Mouse (Mus musculus) midbrain, embryonic 16.5 days (tissue): Measurements from ENCODE around the gene Sema4d. TPM values are rescaled to one million over a fixed set of nuclear protein-coding genes. Genes with fewer than 3 reads are reported as not detected.

ENCODE experiments used
- ATAC-seq: fragments of 200-750 bp; cut with Nextera tagmentation; 2 replicates; pipeline ENCODE4 v1.8.0; 2017; ENCODE audit warnings: moderate TSS enrichment
- H3K27ac ChIP-seq: fragments of 300-500 bp; sonication (generic); 2 replicates; pipeline ENCODE4 v1.5.1; 2014; ENCODE audit warnings: mild to moderate bottlenecking, low read length, mixed read lengths
- H3K27me3 ChIP-seq: fragments of 300-500 bp; sonication (generic); 2 replicates; pipeline ENCODE4 v1.6.1; 2014; ENCODE audit warnings: low read depth, low read length, mixed read lengths; ENCODE audit not compliant: control insufficient read depth, insufficient read depth
- H3K36me3 ChIP-seq: fragments of 300-500 bp; sonication (generic); 2 replicates; pipeline ENCODE4 v1.6.1; 2014; ENCODE audit warnings: mild to moderate bottlenecking, low read length, moderate library complexity, mixed read lengths; ENCODE audit not compliant: control insufficient read depth, insufficient read depth
- H3K4me1 ChIP-seq: fragments of 300-500 bp; sonication (generic); 2 replicates; pipeline ENCODE4 v1.6.1; 2014; ENCODE audit warnings: mild to moderate bottlenecking, low read length, mixed read lengths; ENCODE audit not compliant: control insufficient read depth, insufficient read depth
- H3K4me2 ChIP-seq: fragments of 300-500 bp; sonication (generic); 2 replicates; pipeline ENCODE4 v1.6.1; 2014; ENCODE audit warnings: mild to moderate bottlenecking, low read length, mixed read lengths
- H3K4me3 ChIP-seq: fragments of 300-500 bp; sonication (generic); 2 replicates; pipeline ENCODE4 v1.5.1; 2014; ENCODE audit warnings: low read depth, mild to moderate bottlenecking, low read length, moderate library complexity, mixed read lengths
- H3K9ac ChIP-seq: fragments of 300-500 bp; sonication (generic); 2 replicates; pipeline ENCODE4 v1.6.1; 2014; ENCODE audit warnings: low read depth, low read length, mixed read lengths
- H3K9me3 ChIP-seq: fragments of 300-500 bp; sonication (generic); replicated peaks from 2 replicates; pipeline ENCODE4 v1.6.1; 2014; ENCODE audit warnings: mild to moderate bottlenecking, low read length, mixed read lengths; ENCODE audit not compliant: control insufficient read depth, poor library complexity, severe bottlenecking
- WGBS: fragments of 180-500 bp; shearing (Covaris S2); extraction: QIAGEN DNeasy Blood & Tissue Kit; methylation state at CpG from one replicate; pipeline ENCODE4 v1.1.7; 2014; 5-methylcytosine and 5-hydroxymethylcytosine counted together
- polyA plus RNA-seq: library from polyadenylated mRNA; unstranded; fragments of >200 nt; fragmentation: Nextera tagmentation; extraction: Ambion mirVana; gene quantifications from 2 replicates; pipeline ENCODE4 v1.2.1, GENCODE M21; 2015

Gene Sema4d
- polyA plus RNA-seq, 1 experiment from 2014 or later, result 16.7 TPM

- no peak overlapping the region for H3K4me3 ChIP-seq
- no peaks in the 10 kb centered on the region for H3K9me3 ChIP-seq
- H3K4me1 ChIP-seq, result peaks cover 13% of the 10 kb centered on the region
- H3K36me3 ChIP-seq, result peaks cover 18% of the 10 kb centered on the region
- WGBS, result 94% methylated on average over 9 of the region's 9 CpGs
- H3K9ac ChIP-seq, result no peak overlapping the region
- no peak overlapping the region for H3K27ac ChIP-seq
- no peak overlapping the region for H3K4me2 ChIP-seq
- ATAC-seq, result no peak
- no peaks in the 10 kb centered on the region for H3K27me3 ChIP-seq
Observed at GRCm38 (mm10) chr13:51653961-51654360, 139.6 kb downstream of the Sema4d start.

GRCm38 (mm10) chr13:51653159-51653558 lies 140.4 kb downstream of the Sema4d start:
- ATAC-seq, result no peak
- peaks cover 16% of the 10 kb centered on the region for H3K36me3 ChIP-seq
- no peaks in the 10 kb centered on the region for H3K27me3 ChIP-seq
- H3K9ac ChIP-seq, result no peak overlapping the region
- H3K4me3 ChIP-seq, result no peak overlapping the region
- H3K4me1 ChIP-seq, result peaks cover 13% of the 10 kb centered on the region
- H3K27ac ChIP-seq, result no peak overlapping the region
- WGBS, result 94% methylated on average over 6 of the region's 6 CpGs
- H3K9me3 ChIP-seq, result no peaks in the 10 kb centered on the region
- no peak overlapping the region for H3K4me2 ChIP-seq

DNA sequence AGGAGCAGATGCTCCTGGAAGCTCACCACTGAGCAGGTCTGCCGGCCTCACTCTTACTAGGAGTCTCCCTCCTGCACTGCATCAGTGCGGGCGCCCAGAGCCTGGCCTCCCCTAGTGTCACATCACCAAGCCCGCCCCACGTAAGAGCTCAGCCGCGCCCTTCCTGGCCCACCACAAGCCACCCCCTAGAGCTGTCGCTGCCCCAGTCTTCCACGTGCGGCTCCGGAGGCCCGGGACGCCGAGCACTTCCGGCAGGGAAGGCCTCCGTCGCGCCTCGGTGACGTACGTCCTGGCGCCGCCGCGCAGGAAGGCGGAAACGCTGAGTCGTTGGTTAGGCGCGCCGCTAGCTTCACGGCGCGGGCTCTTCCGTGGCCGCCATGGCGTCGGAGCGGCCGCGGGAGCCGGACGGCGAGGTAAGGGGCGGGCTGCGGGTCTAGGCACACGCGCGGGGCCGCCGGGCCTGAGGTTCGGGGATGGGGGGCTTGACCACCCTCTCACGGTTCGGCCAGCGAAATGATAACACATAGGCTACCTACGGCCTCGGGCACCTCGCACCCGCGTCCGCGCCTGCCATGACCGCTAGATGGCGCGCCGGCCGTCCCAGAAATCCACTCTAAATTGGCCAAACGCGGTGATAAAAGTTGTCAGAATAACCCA lies 142.0 kb downstream of the Sema4d start, which contains the start of gene Secisbp2:
Gene Secisbp2 (plus strand): TSS at position 290 of the 657 bp plus-strand sequence.
- Histone ChIP-seq H3K27me3 (no peaks in the 10 kb centered on the region), H3K36me3 (peaks cover 8% of the 10 kb centered on the region), H3K9me3 (no peaks in the 10 kb centered on the region), H3K4me3 (peak within 1 kb of the TSS; percentile 70), H3K27ac (peak within 1 kb of the TSS; percentile 91), H3K4me1 (peaks cover 14% of the 10 kb centered on the region), H3K4me2 (peak within 1 kb of the TSS; percentile 84), H3K9ac (peak within 1 kb of the TSS; percentile 82)
- peak; percentile 97 for ATAC-seq
- under 1% methylated on average over 69 of the region's 69 CpGs for WGBS

DNA sequence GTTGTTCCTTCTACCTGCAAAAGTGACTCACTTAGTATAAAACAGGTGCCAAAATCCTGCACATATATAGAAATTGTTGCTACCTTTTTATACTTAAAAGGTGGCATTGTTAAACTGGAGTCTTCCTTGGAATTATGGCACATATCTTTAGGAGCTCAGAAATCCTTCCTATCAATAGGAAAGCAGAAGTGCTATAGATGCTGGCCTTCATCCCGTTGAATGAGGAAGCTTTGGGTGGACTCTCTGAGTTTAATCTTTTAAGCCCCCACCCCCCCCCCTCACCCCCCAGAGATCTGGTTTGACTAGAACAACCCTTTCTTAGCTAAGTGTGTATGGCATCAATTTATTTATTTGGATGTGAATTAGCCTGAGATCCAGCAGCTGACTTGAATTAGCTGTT lies 143.8 kb downstream of the Sema4d start:
- Histone ChIP-seq H3K9me3 (no peaks in the 10 kb centered on the region), H3K4me1 (peaks cover 23% of the 10 kb centered on the region), H3K27me3 (no peaks in the 10 kb centered on the region), H3K4me3 (no peak overlapping the region), H3K4me2 (no peak overlapping the region), H3K36me3 (no peaks in the 10 kb centered on the region), H3K9ac (no peak overlapping the region), H3K27ac (no peak overlapping the region)
- no peak for ATAC-seq
- WGBS, result 58% methylated on average over 1 of the region's 1 CpGs

- no peak for ATAC-seq
- no peak overlapping the region for H3K9ac ChIP-seq
- 92% methylated on average over 4 of the region's 4 CpGs for whole genome bisulfite sequencing
- no peak overlapping the region for H3K4me3 ChIP-seq
- peaks cover 23% of the 10 kb centered on the region for H3K4me1 ChIP-seq
- no peaks in the 10 kb centered on the region for H3K36me3 ChIP-seq
- H3K4me2 ChIP-seq, result no peak overlapping the region
- no peak overlapping the region for H3K27ac ChIP-seq
- no peaks in the 10 kb centered on the region for H3K9me3 ChIP-seq
- H3K27me3 ChIP-seq, result no peaks in the 10 kb centered on the region
Observed at GRCm38 (mm10) chr13:51648237-51648636, 145.3 kb downstream of the Sema4d start.

GRCm38 (mm10) chr13:51647770-51648169 lies 145.8 kb downstream of the Sema4d start:
- peaks cover 23% of the 10 kb centered on the region for H3K4me1 ChIP-seq
- H3K9me3 ChIP-seq, result no peaks in the 10 kb centered on the region
- H3K27me3 ChIP-seq, result no peaks in the 10 kb centered on the region
- WGBS, result 91% methylated on average over 3 of the region's 3 CpGs
- no peak overlapping the region for H3K4me3 ChIP-seq
- H3K27ac ChIP-seq, result no peak overlapping the region
- no peaks in the 10 kb centered on the region for H3K36me3 ChIP-seq
- H3K9ac ChIP-seq, result no peak overlapping the region
- ATAC-seq, result no peak
- no peak overlapping the region for H3K4me2 ChIP-seq

DNA sequence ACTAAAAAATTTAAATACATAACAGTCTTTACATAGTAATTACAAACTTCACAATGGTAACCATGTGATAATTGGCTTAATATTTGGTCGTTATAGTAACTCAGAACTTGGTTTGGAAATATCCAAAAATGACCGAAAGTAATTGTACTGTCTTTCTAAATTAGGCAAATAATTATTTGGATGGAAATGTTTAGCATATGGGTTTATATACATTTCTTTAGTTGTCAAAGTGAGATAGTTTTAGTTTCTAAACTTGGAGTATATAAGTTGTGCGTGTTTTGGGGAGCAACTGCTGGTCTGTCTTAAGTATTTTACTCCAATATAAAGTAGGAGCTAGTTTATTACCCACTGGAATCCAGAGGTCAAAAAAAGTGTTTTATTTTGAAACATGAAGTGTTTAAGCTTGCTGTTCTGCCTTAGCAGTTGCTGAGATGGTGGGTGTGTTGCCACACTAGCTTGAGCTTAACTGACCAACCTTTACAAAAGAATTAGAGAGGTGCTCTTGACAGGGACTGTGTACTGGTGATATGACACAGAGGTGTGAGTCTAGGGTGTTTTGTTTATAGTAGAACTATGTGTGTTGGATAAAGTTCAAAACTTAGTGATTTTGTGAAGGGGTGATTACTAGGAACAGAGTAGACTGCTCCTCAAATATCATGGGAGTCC lies 147.1 kb downstream of the Sema4d start:
- no peak for ATAC-seq
- H3K27me3 ChIP-seq, result no peaks in the 10 kb centered on the region
- H3K27ac ChIP-seq, result no peak overlapping the region
- H3K9me3 ChIP-seq, result no peaks in the 10 kb centered on the region
- H3K9ac ChIP-seq, result no peak overlapping the region
- no peak overlapping the region for H3K4me3 ChIP-seq
- H3K4me2 ChIP-seq, result peak overlapping the region; percentile 31; the same call in 1 of the 2 replicates
- peaks cover 17% of the 10 kb centered on the region for H3K4me1 ChIP-seq
- no peaks in the 10 kb centered on the region for H3K36me3 ChIP-seq
- 27% methylated on average over 3 of the region's 3 CpGs for WGBS

GRCm38 (mm10) chr13:51645872-51646271 lies 147.7 kb downstream of the Sema4d start:
- WGBS, result 0% methylated on average over 7 of the region's 7 CpGs

More at GRCm38 (mm10) chr13:51645872-51646271, 147.7 kb downstream of the Sema4d start:
- Histone ChIP-seq H3K9me3 (no peaks in the 10 kb centered on the region), H3K36me3 (no peaks in the 10 kb centered on the region), H3K4me1 (peaks cover 13% of the 10 kb centered on the region), H3K4me3 (peak overlapping the region; percentile 71), H3K27me3 (no peaks in the 10 kb centered on the region), H3K9ac (peak overlapping the region; percentile 64; the same call in 1 of the 2 replicates), H3K4me2 (peak overlapping the region; percentile 97), H3K27ac (no peak overlapping the region)
- no peak for ATAC-seq
